Mouse (Mus musculus) hindbrain, embryonic 10.5 days (tissue): Measurements from ENCODE around the gene Hist1h1a. TPM values are rescaled to one million over a fixed set of nuclear protein-coding genes. Genes with fewer than 3 reads are reported as not detected.
"Not testable (repeated sequence)": the region's sequence is repeated elsewhere in the genome, so short reads cannot be mapped to it uniquely, and the experiment has no call there.

Experiments used
- DNase-seq: peaks from one replicate; pipeline ENCODE4 v3.0.0-alpha.2; 2017; ENCODE audit warnings: low spot score
- H3K27ac ChIP-seq: fragments of 300-500 bp; sonication (generic); 2 replicates; pipeline ENCODE4 v1.5.1; 2016; ENCODE audit warnings: mild to moderate bottlenecking, moderate library complexity
- H3K27me3 ChIP-seq: fragments of 300-500 bp; sonication (generic); 2 replicates; pipeline ENCODE4 v1.6.1; 2016; ENCODE audit warnings: mild to moderate bottlenecking; ENCODE audit not compliant: poor library complexity, insufficient read depth, severe bottlenecking
- H3K36me3 ChIP-seq: fragments of 300-500 bp; sonication (generic); 2 replicates; pipeline ENCODE4 v1.6.1; 2016; ENCODE audit warnings: mild to moderate bottlenecking, moderate library complexity
- H3K4me1 ChIP-seq: fragments of 300-500 bp; sonication (generic); replicated peaks from 2 replicates; pipeline ENCODE4 v1.6.1; 2016; ENCODE audit warnings: mild to moderate bottlenecking
- H3K4me3 ChIP-seq: fragments of 300-500 bp; sonication (generic); 2 replicates; pipeline ENCODE4 v1.5.1; 2016; ENCODE audit warnings: mild to moderate bottlenecking, moderate library complexity
- H3K9me3 ChIP-seq: fragments of 300-500 bp; sonication (generic); 2 replicates; pipeline ENCODE4 v1.6.1; 2016; ENCODE audit warnings: mild to moderate bottlenecking, moderate library complexity
- WGBS: fragments of 180-500 bp; shearing (Covaris S2); methylation state at CpG from one replicate; pipeline ENCODE4 v1.1.7; 2016; 5-methylcytosine and 5-hydroxymethylcytosine counted together
- polyA plus RNA-seq: library from polyadenylated mRNA; unstranded; fragments of >200 nt; fragmentation: Nextera tagmentation; extraction: Ambion mirVana; gene quantifications from 2 replicates; pipeline ENCODE4 v1.2.1, GENCODE M21; 2016

Gene Hist1h1a
- polyA plus RNA-seq, 1 experiment from 2014 or later: 2.3 TPM

GRCm38 (mm10) chr13:23768834-23769397 is 5.5 kb downstream of the Hist1h1a start:
- H3K27ac ChIP-seq: no peak overlapping the region
- H3K4me3 ChIP-seq: no peak overlapping the region
- no peaks in the 10 kb centered on the region for H3K27me3 ChIP-seq
- peaks cover 30% of the 10 kb centered on the region for H3K4me1 ChIP-seq
- 61% methylated on average over 5 of the region's 5 CpGs for WGBS
- no peaks in the 10 kb centered on the region for H3K9me3 ChIP-seq
- DNase-seq: no peak
- no peaks in the 10 kb centered on the region for H3K36me3 ChIP-seq

- H3K4me3 ChIP-seq, H3K27ac ChIP-seq, H3K27me3 ChIP-seq, H3K9me3 ChIP-seq, DNase-seq, H3K36me3 ChIP-seq: not testable (repeated sequence)
- H3K4me1 ChIP-seq: peaks cover 23% of the 10 kb centered on the region
- WGBS: 92% methylated on average over 2 of the region's 2 CpGs
Observed at GRCm38 (mm10) chr13:23769613-23770012, 6.1 kb downstream of the Hist1h1a start, which contains the start of gene Trim38. Gene Trim38, plus strand, starts transcription at chr13:23769913.

DNA sequence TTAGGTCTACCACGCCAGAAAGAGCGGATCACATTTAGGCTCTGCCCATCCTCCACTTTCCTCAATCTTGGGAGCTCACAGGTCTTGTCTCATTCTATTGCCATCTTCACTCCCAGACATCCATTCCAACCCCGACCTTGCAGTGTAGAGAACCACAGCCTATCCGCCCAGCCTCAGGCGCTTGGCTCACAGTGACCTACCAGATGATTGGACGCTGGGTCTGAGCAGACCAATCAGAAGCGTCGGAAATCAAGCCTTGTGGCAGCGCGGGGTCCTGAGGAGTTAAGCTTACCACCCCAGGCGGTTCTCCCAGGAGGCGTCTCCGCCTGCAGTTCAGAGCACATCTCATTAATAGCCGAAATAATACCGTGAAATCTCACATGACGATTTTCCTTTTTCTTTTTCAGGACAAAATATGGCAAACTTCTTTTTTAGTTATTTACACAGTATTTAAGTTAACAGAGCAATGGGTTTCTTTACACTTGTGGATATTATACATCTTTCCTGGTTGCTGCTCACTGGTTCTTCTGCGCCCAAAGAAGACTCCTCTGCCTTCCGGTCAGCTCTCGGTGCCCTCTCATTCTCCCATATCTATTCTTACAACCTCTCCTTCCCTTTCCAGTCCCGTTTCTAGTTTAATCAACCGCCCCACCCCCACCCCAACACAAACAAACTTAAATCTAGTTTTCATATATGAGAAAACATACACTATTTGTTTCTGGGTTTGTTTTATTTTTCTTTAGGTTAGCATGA is 9.3 kb downstream of the Hist1h1a start:
- Histone ChIP-seq H3K4me3 (peak overlapping the region; percentile 28), H3K27me3 (no peaks in the 10 kb centered on the region), H3K9me3 (no peaks in the 10 kb centered on the region), H3K27ac (peak overlapping the region; percentile 53), H3K4me1 (peaks cover 19% of the 10 kb centered on the region), H3K36me3 (no peaks in the 10 kb centered on the region)
- DNase-seq: peak; percentile 71
- WGBS: 24% methylated on average over 21 of the region's 21 CpGs

DNA sequence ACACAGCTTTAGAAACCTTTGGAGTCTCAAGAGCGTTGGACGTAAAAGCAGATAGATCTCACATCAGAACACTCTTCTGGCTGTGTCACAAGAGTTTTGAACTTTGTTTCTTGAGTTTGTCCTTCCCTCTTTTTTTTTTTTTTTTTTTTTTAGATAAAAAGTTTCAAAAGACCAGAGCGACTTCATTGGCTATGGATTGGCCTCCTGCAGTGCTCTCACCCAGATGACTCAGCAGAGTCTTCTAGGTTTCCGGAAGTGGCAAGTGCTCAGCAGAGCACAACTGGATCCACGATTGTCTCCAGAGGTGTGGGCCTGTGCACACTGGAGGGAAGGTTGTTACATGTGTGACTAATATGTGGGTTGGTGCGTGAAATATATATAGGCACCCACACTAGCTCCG is 14.9 kb downstream of the Hist1h1a start:
- H3K27ac ChIP-seq: no peak overlapping the region
- H3K27me3 ChIP-seq: no peaks in the 10 kb centered on the region
- no peaks in the 10 kb centered on the region for H3K36me3 ChIP-seq
- DNase-seq: no peak
- no peak overlapping the region for H3K4me3 ChIP-seq
- H3K9me3 ChIP-seq: no peaks in the 10 kb centered on the region
- 93% methylated on average over 7 of the region's 7 CpGs for WGBS
- H3K4me1 ChIP-seq: 0 out of 2 replicates have a peak, but pooled peaks cover 2% of the 10 kb centered on the region

DNA sequence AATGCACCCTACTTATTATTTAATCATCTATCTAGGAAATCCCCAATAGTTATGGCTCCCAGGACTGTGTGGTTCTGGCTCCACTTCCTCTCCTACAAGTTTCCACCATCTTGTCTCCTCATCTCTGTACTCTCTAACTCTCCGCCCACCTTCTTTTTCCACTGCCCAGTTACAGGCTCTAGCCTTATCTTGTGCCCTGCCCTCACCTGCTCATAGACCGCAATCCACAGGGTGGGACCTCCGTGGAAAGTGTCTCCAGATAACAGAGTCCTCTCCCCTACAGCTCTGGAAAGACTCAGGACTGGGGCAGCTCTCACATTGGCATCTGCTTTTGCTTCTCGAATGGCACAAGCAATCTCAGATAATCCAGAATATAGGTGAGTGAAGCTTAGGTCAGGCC is 15.6 kb downstream of the Hist1h1a start:
- 85% methylated on average over 4 of the region's 4 CpGs for WGBS
- Histone ChIP-seq H3K4me3 (no peak overlapping the region), H3K9me3 (no peaks in the 10 kb centered on the region), H3K27me3 (no peaks in the 10 kb centered on the region), H3K4me1 (no peaks in the 10 kb centered on the region), H3K27ac (no peak overlapping the region), H3K36me3 (no peaks in the 10 kb centered on the region)
- DNase-seq: no peak

GRCm38 (mm10) chr13:23792520-23792919 is 29.1 kb downstream of the Hist1h1a start:
- Histone ChIP-seq H3K27me3 (no peaks in the 10 kb centered on the region), H3K27ac (no peak overlapping the region), H3K36me3 (no peaks in the 10 kb centered on the region), H3K4me1 (no peaks in the 10 kb centered on the region), H3K9me3 (no peaks in the 10 kb centered on the region), H3K4me3 (no peak overlapping the region)
- WGBS: 43% methylated on average over 2 of the region's 2 CpGs
- no peak for DNase-seq

GRCm38 (mm10) chr13:23799405-23799804 is 35.9 kb downstream of the Hist1h1a start:
- 74% methylated on average over 5 of the region's 5 CpGs for WGBS

GRCm38 (mm10) chr13:23804532-23804931 is 41.1 kb downstream of the Hist1h1a start:
- no peak for DNase-seq
- Histone ChIP-seq H3K27me3 (no peaks in the 10 kb centered on the region), H3K4me3 (no peak overlapping the region), H3K4me1 (no peaks in the 10 kb centered on the region), H3K36me3 (no peaks in the 10 kb centered on the region), H3K27ac (no peak overlapping the region), H3K9me3 (no peaks in the 10 kb centered on the region)
- 84% methylated on average over 2 of the region's 2 CpGs for WGBS

More at GRCm38 (mm10) chr13:23799405-23799804, 35.9 kb downstream of the Hist1h1a start:
- no peaks in the 10 kb centered on the region for H3K4me1 ChIP-seq
- no peak overlapping the region for H3K27ac ChIP-seq
- no peak for DNase-seq
- no peaks in the 10 kb centered on the region for H3K27me3 ChIP-seq
- no peaks in the 10 kb centered on the region for H3K9me3 ChIP-seq
- H3K36me3 ChIP-seq: no peaks in the 10 kb centered on the region
- no peak overlapping the region for H3K4me3 ChIP-seq

DNA sequence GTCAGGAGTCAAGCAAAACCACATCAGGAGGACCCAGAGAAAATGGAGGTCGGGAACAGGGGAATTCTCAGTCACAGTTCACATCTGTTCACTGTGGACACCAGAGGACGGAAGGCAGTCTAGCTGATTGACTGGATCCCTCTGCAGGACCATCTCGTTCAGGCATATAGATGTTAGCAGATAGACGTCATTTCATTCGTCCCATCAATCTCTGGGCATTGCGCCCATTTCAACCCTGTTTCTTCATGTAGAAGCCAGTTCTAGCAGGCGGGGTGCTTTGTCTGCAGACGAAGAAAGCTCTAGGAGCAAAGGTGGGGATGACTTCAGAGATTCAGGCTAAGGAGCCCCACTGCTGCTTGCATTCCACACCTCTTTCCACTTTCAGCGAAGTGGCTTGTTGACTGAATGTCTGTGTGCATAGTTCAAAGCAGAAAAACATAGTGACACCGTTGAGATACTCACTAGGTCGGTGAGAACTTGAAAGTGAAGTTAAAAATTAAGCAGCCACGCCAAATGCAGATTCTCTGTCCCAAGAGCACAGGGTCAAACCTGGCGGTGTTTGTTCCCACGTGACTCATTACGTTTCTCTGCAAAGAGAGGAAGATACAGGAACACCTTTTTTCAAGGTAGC is 43.1 kb downstream of the Hist1h1a start, which contains the start of gene Slc17a2:
Gene Slc17a2 (plus strand): TSS at position 572 of the 631 bp plus-strand sequence.
- 88% methylated on average over 15 of the region's 15 CpGs for WGBS
- H3K4me1 ChIP-seq: no peaks in the 10 kb centered on the region
- no peak within 1 kb of the TSS for H3K4me3 ChIP-seq
- H3K9me3 ChIP-seq: no peaks in the 10 kb centered on the region
- no peak for DNase-seq
- no peaks in the 10 kb centered on the region for H3K27me3 ChIP-seq
- no peaks in the 10 kb centered on the region for H3K36me3 ChIP-seq
- H3K27ac ChIP-seq: no peak within 1 kb of the TSS

Other genes with a start within 250 kb of the Hist1h1a start
- 5.8 and 7.4 TPM in 2 replicates for gene Hist1h4h, start 232.6 kb upstream of the Hist1h1a start, polyA plus RNA-seq
- 7.8 and 9.2 TPM in 2 replicates for gene Hist1h2af, start 229.8 kb upstream of the Hist1h1a start, polyA plus RNA-seq
- gene Hist1h3g, start 228.2 kb upstream of the Hist1h1a start, polyA plus RNA-seq: 3.3 and 6.0 TPM in 2 replicates
- 0.51 and 1.1 TPM in 2 replicates for gene Hist1h2bh, start 220.3 kb upstream of the Hist1h1a start, polyA plus RNA-seq
- gene Hist1h3f, start 219.6 kb upstream of the Hist1h1a start, polyA plus RNA-seq: 0.92 and 1.1 TPM in 2 replicates
- gene Hist1h4f, start 212.0 kb upstream of the Hist1h1a start, polyA plus RNA-seq: 0.56 TPM in 1 of 2 replicates, not detected in the other
- gene Hist1h1d, start 210.4 kb upstream of the Hist1h1a start, polyA plus RNA-seq: 0.37 and 0.49 TPM in 2 replicates
- gene Hist1h3e, start 201.3 kb upstream of the Hist1h1a start, polyA plus RNA-seq: 5.3 and 5.6 TPM in 2 replicates
- 102 and 103 TPM in 2 replicates for gene Hist1h2ae, start 192.4 kb upstream of the Hist1h1a start, polyA plus RNA-seq
- 7.0 and 7.3 TPM in 2 replicates for gene Hist1h2bg, start 192.3 kb upstream of the Hist1h1a start, polyA plus RNA-seq
- 4.7 and 5.1 TPM in 2 replicates for gene Hist1h2bf, start 189.5 kb upstream of the Hist1h1a start, polyA plus RNA-seq
- 1.8 and 2.2 TPM in 2 replicates for gene Hist1h2ad, start 189.3 kb upstream of the Hist1h1a start, polyA plus RNA-seq
- gene Hist1h3d, start 187.9 kb upstream of the Hist1h1a start, polyA plus RNA-seq: 4.8 and 10.9 TPM in 2 replicates
- gene Hist1h4d, start 182.1 kb upstream of the Hist1h1a start, polyA plus RNA-seq: 101 and 107 TPM in 2 replicates
- gene Hist1h2be, start 142.5 kb upstream of the Hist1h1a start, polyA plus RNA-seq: 2.5 and 2.7 TPM in 2 replicates
- gene Hist1h1e, start 141.1 kb upstream of the Hist1h1a start, polyA plus RNA-seq: 22.0 and 26.3 TPM in 2 replicates
- gene Hist1h2ac, start 79.7 kb upstream of the Hist1h1a start, polyA plus RNA-seq: 0.80 and 1.2 TPM in 2 replicates
- 23.1 and 26.2 TPM in 2 replicates for gene Hist1h2bc, start 79.5 kb upstream of the Hist1h1a start, polyA plus RNA-seq
- gene Hist1h1t, start 67.9 kb upstream of the Hist1h1a start, polyA plus RNA-seq: not detected in 2 replicates
- gene Hist1h4c, start 65.2 kb upstream of the Hist1h1a start, polyA plus RNA-seq: 5.4 TPM in 2 replicates
- 3.2 and 3.5 TPM in 2 replicates for gene Hfe, start 52.8 kb upstream of the Hist1h1a start, polyA plus RNA-seq
- 10.6 and 12.6 TPM in 2 replicates for gene Hist1h1c, start 24.9 kb upstream of the Hist1h1a start, polyA plus RNA-seq
- gene Hist1h3c, start 18.1 kb upstream of the Hist1h1a start, polyA plus RNA-seq: 6.9 and 8.6 TPM in 2 replicates
- 1.8 and 2.4 TPM in 2 replicates for gene Hist1h2bb, start 16.9 kb upstream of the Hist1h1a start, polyA plus RNA-seq
- 45.2 and 49.3 TPM in 2 replicates for gene Hist1h2ab, start 12.5 kb upstream of the Hist1h1a start, polyA plus RNA-seq
- 5.5 and 8.8 TPM in 2 replicates for gene Hist1h3b, start 11.4 kb upstream of the Hist1h1a start, polyA plus RNA-seq
- gene Hist1h4b, start 6.7 kb upstream of the Hist1h1a start, polyA plus RNA-seq: 4.9 and 5.4 TPM in 2 replicates
- not detected in 2 replicates for gene Hist1h4a, start 2.4 kb upstream of the Hist1h1a start, polyA plus RNA-seq
- gene Hist1h3a, start 1.3 kb upstream of the Hist1h1a start, polyA plus RNA-seq: 3.7 and 4.8 TPM in 2 replicates
- not detected in 2 replicates for gene Trim38, start 6.2 kb downstream of the Hist1h1a start, polyA plus RNA-seq
- not detected in 2 replicates for gene Slc17a2, start 43.3 kb downstream of the Hist1h1a start, polyA plus RNA-seq
- not detected in 2 replicates for gene Slc17a3, start 75.8 kb downstream of the Hist1h1a start, polyA plus RNA-seq
- not detected in 2 replicates for gene Slc17a1, start 104.1 kb downstream of the Hist1h1a start, polyA plus RNA-seq
- not detected in 2 replicates for gene Slc17a4, start 151.3 kb downstream of the Hist1h1a start, polyA plus RNA-seq
- gene Hist1h2ba, start 170.5 kb downstream of the Hist1h1a start, polyA plus RNA-seq: not detected in 2 replicates
- gene Hist1h2aa, start 170.8 kb downstream of the Hist1h1a start, polyA plus RNA-seq: not detected in 2 replicates
- gene Scgn, start 227.5 kb downstream of the Hist1h1a start, polyA plus RNA-seq: not detected in 2 replicates